Mouse (Mus musculus) ovary, postnatal 14 days (tissue): ENCODE results near the gene Ezh2.
"Not testable (repeated sequence)": the region's sequence is repeated elsewhere in the genome, so short reads cannot be mapped to it uniquely, and the experiment has no call there.

ENCODE experiments used
- DNase-seq: peaks from one replicate; pipeline ENCODE4 v3.0.0; 2022; ENCODE audit warnings: low spot score

Ezh2 gene

GRCm38 (mm10) chr6:47594926-47595623 lies at the start of gene Ezh2:
TSS of gene Ezh2 (minus strand) at chr6:47595341.
- peak; percentile 96 for DNase-seq

GRCm38 (mm10) chr6:47636527-47637076 lies 41.5 kb upstream of the Ezh2 start:
- DNase-seq, result no peak

DNA sequence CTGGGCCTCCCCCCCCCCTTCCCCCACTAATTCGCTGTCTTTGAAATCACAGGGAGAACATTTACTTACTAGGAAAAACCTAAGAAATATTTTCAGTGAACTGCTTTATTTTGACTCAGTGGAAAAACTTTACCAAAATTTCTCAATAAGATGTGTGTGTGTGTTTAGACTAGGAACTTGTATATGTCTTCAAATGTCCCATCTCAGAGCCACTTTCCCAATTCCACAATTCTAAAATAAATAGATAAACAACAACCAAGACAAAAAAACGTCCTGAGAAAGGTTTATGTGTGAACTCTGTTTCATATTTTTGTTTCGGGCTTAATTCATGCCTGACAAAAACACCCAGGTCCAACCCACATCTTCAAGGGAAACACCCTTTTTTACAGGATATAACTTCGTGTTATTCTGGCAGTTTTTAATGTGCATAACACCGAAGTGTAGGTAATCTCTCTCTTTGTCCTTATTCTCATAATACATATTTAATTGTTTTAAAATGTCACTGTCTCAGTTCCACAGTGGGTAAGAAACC lies 40.9 kb upstream of the Ezh2 start:
- no peak for DNase-seq

DNA sequence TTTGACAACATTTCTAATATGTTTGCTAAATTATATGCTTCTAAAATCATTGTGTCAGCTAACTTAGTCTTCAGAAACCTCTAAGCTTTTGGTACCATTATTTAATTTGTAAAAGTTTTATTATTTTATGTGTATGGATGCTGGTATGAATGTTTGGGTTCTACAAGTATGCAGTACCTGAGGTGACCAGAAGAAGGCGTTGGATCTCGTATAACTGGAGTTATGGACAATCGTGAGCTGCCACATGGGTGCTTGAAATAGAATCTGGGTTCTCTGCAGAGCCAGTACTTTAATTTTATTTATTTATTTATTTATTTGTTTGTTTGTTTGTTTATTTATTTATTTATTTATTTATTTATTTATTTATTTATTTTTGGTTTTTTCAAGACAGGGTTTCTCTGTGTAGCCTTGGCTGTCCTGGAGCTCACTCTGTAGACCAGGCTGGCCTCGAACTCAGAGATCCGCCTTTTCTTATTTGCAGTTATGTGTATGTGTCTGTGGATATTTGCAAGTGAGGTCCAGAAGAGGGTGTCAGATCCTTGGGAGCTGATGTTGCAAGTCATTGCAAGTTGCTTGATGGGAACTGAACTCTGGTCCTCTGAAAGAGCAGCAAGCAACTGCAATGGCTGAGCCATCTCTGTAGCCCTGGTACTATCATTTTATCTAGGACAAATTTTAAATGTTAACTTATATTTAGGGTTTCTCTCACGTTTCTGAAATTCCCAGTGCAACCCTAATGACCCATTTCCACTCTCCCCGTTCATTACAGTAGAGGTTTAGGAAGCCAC lies 40.3 kb upstream of the Ezh2 start:
- DNase-seq, result no peak

- DNase-seq, result no peak
Measured at GRCm38 (mm10) chr6:47633467-47633866, 38.3 kb upstream of the Ezh2 start.

DNA sequence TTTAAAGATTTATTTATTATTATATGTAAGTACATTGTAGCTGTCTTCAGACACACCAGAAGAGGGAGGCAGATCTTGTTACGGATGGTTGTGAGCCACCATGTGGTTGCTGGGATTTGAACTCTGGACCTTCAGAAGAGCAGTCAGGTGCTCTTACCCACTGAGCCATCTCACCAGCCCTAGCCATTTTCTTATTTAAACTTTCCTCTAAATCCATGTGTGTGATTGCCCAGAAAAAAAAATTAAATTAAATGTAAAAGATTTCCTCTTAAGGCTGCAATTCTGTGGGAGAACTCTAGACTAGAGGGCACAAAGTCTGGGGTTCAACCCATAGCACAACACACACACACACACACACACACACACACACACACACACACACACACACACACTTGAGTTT lies 34.9 kb upstream of the Ezh2 start:
- DNase-seq, result not testable (repeated sequence)

DNA sequence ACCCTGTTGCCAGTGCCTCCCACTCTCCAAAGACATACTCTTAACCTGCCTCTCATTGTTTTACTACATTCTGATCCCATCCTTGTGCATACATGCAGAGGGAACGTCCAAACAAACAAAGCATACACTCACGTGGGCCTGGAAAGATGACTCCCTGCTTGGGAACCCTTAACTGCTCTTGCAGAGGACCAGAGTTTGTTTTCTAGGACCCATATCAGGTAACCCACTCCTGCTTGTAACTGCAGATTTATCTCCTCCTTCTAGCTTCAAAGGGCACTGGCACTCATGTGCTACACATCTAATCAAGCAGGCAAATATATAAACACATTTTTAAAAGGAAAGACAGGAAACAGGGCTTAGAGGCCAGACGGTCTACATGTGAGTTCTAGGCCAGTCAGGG lies 32.8 kb upstream of the Ezh2 start:
- no peak for DNase-seq

GRCm38 (mm10) chr6:47626976-47627375 lies 31.8 kb upstream of the Ezh2 start:
- DNase-seq, result not testable (repeated sequence)

DNA sequence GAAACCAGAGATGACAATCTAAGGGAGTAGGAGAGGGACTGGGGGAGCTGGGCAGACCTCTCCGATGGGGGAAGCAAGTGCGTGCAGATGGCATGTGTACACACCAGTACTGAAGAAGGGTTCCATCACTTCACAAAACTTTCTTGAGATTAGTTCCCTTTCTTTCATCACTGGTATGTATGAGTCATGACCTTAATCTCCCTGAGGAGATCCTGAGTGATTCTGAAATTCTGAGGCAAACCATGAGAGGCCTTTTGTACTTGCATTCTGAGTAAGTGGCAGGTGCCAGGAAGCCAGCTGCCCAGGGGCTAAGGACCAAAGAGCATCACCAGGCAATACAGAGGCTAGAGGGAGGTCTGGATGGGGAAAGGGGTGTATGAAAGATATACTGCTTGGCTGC lies 25.9 kb upstream of the Ezh2 start:
- DNase-seq, result no peak

DNA sequence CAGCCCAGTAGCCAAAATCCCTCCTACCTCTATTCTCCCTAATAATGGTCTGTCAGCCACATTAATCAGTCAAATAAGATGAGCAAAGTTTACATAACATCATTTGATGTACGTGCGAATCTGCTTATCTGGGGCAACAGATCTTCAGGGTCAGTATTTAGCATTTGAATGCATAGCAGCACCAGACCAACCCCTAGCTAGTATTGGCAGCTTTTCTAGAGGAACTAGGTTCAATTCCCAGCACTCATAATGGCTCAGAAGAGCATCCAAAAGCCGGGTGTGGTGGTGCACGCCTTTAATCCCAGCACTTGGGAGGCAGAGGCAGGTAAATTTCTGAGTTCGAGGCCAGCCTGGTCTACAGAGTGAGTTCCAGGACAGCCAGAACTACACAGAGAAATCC lies 13.2 kb upstream of the Ezh2 start:
- DNase-seq, result not testable (repeated sequence)

DNA sequence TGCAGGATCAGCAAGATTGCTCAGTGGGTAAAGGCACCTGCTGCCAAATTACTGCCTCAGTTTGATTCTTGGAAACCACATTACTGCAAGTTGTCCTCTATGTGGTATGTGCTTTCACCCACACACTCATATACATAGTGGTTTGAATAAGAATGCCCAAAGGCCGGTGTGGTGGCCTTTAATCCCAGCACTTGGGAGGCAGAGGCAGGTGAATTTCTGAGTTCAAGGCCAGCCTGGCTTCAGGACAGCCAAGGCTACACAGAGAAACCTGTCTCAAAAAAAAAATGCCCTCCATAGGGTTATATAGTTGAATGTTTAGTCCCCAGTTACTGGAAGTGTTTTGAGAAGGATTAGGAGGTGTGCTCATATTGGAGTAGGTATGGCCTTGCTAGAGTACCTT lies 6.8 kb upstream of the Ezh2 start:
- DNase-seq, result no peak

DNA sequence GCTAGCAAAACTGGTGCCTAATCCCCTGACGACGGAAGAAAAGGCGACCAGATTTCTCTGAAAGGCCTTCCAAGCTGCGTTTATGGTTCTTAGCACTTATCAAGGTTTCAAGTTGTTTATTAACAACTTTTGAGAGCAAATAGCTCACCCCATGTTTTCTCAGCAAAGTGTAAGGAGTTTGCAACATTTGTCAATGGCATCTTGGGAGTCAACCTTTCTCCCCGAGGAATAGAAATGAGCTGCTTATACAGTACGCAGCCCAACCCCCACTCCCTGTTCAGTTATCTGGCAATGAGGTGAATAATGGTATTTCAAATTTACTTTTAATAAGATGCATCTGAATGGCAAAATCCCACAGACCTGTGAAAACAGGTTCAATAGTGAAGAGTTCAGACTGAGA lies 555 bp upstream of the Ezh2 start:
- DNase-seq, result no peak

DNA sequence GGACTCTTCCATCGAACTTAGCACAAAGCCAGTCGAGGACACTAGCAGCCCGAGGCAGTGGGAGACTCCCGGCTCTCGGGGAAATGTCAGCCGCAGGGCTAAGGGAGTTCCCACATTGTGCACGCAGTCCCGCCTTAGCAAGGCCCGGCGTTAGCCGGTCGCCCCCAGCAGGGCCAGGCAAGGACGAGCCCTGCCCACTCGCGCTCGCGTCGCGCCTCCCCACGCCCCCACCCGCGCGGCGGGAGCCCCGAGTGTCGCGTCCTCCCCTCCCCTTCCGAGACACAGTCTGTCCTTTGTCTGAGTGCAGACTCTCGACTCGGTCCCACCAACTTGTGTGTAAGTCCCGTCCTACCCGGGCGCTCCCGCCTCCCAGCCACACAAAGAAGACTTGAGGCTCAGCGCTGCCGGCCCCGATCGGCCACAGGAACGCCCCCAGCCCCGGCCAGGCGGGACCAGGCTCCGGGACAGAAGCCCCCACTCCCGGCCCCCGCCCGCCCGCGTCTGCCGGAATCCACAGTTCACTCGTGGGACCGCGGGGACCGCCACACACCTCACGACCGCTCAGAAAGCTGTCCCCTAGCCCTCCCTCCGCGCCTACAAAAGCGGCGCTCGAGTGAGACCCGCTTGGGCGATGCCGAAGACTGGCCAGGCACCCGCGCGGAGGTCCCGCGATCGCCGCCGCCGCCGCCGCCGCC lies 853 bp downstream of the Ezh2 start:
- DNase-seq, result peak; percentile 49

DNA sequence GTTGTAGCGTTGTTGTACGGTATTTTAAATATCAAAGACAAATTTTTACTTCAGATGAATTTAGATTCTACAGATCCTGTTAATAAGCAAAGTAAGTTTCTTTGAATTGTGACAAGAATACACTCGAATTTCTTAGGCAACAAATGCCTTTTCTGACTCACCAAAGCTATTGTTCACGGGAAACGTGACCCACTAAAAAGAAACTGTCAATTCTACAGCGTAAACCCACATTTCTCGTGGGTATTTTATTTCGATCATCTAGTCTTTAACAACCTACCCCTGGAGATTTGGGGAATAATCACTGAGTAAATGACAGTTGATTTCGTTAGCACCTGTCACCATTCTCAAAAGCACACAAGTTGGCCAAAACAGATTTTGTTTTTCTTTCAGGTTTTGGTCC lies 1.6 kb downstream of the Ezh2 start:
- no peak for DNase-seq

DNA sequence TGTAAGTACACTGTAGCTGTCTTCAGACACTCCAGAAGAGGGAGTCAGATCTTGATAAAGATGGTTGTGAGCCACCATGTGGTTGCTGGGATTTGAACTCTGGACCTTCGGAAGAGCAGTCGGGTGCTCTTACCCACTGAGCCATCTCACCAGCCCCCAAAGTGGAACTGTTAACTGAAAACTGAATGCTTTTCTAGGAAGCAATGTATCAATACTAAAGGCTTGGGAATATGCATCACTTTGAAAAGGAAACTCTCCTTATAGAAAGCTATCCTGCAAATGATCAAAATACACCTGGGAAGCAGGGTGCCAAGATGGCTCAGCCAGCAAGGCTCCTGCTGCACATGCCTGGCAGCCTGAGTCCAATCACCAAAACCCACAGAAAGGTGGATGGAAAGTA lies 7.8 kb downstream of the Ezh2 start:
- not testable (repeated sequence) for DNase-seq

DNA sequence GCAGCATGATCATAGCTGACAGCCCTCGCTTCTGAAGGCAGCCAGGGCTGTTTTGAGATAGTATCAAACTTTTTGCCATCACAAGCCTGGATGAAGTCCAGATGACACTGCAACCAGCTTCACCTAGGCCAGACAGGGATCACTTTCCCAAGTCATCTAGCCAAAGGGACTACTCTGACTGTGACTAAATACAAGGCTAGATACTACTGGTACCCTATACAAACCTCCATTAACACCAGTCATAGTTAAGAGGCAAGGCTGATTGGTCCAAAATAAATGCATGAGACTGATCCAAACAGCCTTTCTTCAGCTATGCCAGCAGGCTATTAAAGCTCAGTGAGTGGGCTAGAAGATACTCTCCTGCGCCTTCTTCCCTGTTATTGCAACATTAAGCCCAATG lies 22.3 kb downstream of the Ezh2 start:
- no peak for DNase-seq

GRCm38 (mm10) chr6:47565326-47566035 lies 29.7 kb downstream of the Ezh2 start:
- DNase-seq, result no peak

DNA sequence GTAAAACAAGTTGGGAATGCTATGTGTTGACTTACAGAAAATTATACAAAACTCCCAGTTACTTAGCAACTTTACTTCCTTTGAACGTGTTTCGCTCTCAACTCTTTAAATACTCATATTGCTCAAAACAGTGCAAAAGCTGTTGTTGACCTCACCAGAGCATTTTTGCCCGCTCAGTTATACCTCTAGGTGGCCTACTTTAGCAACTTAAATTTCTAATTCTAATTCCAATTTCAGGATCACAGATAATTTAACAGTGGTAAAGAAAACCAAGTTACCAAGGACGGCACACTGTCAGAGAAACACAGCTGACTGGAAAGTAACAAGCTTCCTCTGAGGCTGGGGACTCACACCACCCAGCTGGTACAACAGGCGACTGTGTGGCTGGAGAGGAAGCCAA lies 33.7 kb downstream of the Ezh2 start:
- DNase-seq, result no peak

GRCm38 (mm10) chr6:47560846-47561245 lies 34.3 kb downstream of the Ezh2 start:
- DNase-seq, result no peak

- DNase-seq, result no peak
Measured at GRCm38 (mm10) chr6:47560407-47560806, 34.7 kb downstream of the Ezh2 start.

- no peak for DNase-seq
Measured at GRCm38 (mm10) chr6:47559287-47559686, 35.9 kb downstream of the Ezh2 start.

GRCm38 (mm10) chr6:47552280-47552679 lies 42.9 kb downstream of the Ezh2 start:
- DNase-seq, result no peak
